Mouse (Mus musculus): ENCODE data around the gene Pdpk1.
"Not testable (repeated sequence)": the region's sequence is repeated elsewhere in the genome, so short reads cannot be mapped to it uniquely, and the experiment has no call there.

GRCm38 (mm10) chr17:24086399-24086798, 64.3 kb downstream of the Pdpk1 start:
- TF ChIP-seq MAFK (IDR thresholded peaks at IDR 0.05; ENCODE audit: insufficient read depth, low read depth, low read length); ZNF384 (IDR thresholded peaks at IDR 0.05; ENCODE audit: low read depth, low read length); HCFC1 (IDR thresholded peaks at IDR 0.05; ENCODE audit: borderline replicate concordance, insufficient read depth, low read length): not testable (repeated sequence)

Measured in ES-E14 (cell line).